Mouse (Mus musculus): ENCODE data around the gene Stim1.

Stim1 gene

DNA sequence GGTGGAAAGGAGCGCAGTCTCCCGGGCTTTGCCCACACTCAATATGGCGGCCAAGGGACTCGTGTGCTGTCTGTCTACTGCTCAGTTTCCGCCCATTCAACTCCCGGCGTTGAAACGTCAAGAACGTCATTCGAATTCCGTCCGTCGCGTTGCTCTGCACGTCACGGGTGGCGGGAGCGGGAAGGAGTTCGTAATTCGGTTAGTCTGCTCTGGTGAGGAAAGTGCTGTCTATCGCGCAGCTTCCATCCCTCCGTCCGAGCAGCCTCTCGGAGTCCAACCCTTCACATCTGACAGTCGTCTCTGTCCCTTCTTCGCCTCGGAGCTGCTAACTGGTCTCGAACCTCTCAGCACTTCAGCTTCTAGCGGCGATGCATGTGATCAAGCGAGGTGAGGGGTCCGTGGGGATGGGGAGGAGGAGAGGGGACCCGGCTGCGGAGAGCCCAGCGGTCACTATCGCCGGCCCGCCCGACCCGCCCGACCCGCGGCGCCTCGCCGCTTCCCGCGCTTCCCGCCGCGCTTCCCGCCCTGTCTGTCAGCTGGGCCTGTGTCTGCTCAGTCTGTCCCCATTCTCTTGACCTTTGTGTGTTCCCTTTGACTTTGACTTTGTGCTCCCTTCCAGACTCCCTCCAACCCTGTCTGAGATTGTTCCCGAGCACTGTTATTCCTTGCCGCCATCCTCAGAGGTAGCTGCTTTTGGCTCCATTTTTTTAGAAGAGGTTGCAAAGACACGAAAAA lies 174.2 kb downstream of the Stim1 start, which contains the start of gene Rrm1:
Gene Rrm1 (plus strand): TSS at position 39 of the 735 bp plus-strand sequence.
- in situ Hi-C loops (cut with MboI, MseI), result no loop called here

GRCm38 (mm10) chr7:102442432-102442831 lies 174.8 kb downstream of the Stim1 start:
- in situ Hi-C loops (cut with MboI, MseI), result no loop called here

GRCm38 (mm10) chr7:102444301-102444700 lies 176.7 kb downstream of the Stim1 start:
- in situ Hi-C loops (cut with MboI, MseI), result no loop called here

DNA sequence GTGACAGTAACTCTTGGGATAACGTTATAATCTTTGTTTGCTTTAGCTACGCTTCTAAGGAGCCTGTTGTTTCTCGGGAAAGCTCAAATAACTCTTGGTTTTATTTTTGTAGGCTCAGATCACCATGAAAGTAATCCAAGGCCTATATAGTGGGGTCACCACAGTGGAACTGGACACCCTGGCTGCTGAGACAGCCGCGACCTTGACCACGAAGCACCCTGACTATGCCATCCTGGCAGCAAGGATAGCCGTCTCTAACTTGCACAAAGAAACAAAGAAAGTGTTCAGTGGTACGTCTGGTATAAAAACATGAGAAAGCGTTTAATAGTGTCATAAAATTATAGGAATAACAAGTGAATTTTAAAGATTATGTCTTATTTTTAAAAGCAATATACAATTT lies 178.8 kb downstream of the Stim1 start:
- in situ Hi-C loops (cut with MboI, MseI), result no loop called here

- in situ Hi-C loops (cut with MboI, MseI), result no loop called here
These were observed 191.2 kb downstream of the Stim1 start for GRCm38 (mm10) chr7:102458618-102459380.

GRCm38 (mm10) chr7:102467566-102467965 lies 200.0 kb downstream of the Stim1 start:
- in situ Hi-C loops (cut with MboI, MseI), result no loop called here

DNA sequence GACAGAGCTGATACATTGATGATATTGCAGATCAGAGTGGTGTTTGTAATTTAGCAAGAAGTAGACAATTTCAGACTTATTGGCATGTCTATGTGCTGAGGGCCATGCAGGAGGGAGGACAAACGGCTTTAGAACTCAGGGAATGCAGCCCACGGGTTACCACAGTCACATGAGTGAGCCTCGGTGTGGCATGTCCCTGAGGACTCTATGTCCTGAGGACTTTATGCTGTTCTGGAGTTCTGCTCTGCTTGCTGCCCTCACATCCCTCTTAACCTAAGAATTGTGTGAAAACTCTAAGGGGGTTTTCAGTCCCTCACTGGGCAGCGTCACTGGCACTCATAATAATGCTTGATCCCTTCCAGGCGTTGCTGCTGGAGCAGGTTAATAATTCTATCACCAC lies 205.1 kb downstream of the Stim1 start:
- in situ Hi-C loops (cut with MboI, MseI), result no loop called here

DNA sequence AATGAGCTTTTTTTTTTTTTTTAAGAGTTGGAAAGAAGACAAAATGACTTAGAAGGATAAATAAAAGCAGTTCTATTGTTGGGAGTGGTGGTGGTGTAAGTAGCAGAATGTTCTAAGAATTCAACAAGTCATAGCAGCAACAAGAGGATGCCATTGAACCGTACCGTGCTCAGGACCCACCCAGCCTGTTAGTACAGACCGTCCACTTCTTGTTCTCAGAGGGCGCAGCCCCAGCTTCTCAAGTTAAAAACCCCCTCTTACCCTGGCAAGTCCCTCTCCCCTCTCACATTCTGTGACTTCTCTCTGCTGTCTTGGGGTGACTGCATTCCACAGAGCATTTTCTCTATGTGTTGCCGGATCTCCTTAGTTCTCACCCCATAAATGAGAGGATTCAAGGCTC lies 209.0 kb downstream of the Stim1 start:
- in situ Hi-C loops (cut with MboI, MseI), result no loop called here

DNA sequence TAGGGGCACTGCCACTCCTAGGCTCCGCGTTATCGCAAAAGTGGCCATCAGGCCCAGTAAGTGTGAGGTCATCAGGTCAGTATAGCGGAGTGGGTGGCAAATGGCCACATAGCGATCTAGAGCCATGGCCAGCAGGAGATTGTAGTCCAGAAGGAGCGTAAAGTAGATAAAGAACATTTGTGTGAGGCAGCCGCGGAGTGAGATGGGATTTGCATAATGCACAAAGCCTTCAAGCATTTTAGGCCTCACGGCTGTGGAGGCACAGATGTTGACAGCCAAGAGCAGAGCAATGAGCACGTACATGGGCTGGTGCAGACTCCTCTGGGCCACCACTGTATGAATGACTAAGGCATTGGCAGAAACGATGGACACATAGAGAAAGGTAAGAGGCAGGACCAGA lies 209.8 kb downstream of the Stim1 start:
- in situ Hi-C loops (cut with MboI, MseI), result no loop called here

DNA sequence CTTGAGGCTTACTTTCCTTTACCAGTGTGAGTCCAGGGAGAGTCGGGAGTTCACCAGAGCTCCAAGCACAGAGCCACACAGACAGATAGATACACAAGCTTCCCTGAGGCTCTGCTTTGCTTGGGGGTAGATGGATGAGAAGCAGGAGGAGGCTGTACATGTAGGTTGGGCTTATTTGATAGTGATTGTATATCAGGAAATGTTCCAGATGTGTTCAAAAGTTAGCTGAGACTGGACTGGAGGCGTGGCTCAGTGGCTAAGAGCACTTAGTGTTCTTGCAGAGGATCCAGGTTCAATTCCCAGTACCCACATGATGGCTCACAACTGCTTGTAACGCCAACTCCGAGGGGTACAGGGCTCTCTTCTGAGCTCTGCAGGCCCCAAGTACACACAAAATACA lies 210.8 kb downstream of the Stim1 start:
- in situ Hi-C loops (cut with MboI, MseI), result no loop called here

- in situ Hi-C loops (cut with MboI, MseI), result no loop called here
These were observed 211.3 kb downstream of the Stim1 start for GRCm38 (mm10) chr7:102478926-102479325.

- in situ Hi-C loops (cut with MboI, MseI), result loop anchor here (10.0 kb wide), 1 partner anchor 1865 kb away; no protein-coding TSS in a partner anchor
These were observed 211.9 kb downstream of the Stim1 start for GRCm38 (mm10) chr7:102479368-102480078.

DNA sequence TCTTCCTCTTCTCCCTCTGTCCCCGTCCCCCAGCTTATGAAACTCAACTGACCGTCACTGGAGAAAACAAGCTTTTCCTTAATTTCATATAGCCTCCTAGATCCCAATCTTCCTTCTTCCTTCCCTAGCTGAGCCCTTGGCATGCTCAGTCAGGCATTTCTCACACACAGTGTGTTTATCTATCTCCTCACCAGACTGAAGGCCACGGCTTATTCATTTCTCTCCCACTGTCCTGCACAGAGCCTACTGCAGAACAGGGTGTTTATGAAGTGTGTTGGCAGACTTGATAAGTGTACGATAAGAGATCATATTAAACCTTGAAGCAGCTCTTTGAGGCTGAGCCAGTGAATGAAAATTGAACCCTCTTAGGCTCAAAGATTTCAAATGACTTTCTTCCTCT lies 213.2 kb downstream of the Stim1 start:
- in situ Hi-C loops (cut with MboI, MseI), result loop anchor here (10.0 kb wide), 1 partner anchor 1864 kb away; no protein-coding TSS in a partner anchor

DNA sequence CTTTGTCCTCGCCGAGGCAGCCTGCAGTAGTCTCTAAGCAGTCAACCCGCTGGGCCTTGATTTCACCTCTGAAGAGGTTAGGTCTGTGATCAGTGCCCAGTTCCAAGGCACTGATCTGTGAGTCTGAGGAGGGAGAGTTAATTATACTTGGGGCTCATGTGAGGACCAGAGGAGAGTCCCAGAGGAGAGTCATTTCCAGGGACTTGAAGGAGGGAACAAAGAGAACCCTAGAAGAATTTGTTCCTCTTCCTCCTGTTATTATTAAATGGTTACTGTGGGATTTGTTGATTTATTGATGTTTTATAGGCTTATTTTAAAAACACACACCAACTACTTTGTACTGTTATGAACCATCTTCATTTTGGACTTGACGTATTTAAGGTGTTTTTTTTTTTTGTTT lies 214.0 kb downstream of the Stim1 start, which contains the start of gene Olfr543:
Gene Olfr543 (minus strand): TSS at position 101 of the 400 bp plus-strand sequence.
- in situ Hi-C loops (cut with MboI, MseI), result loop anchor here (10.0 kb wide), 1 partner anchor 1863 kb away; no protein-coding TSS in a partner anchor

DNA sequence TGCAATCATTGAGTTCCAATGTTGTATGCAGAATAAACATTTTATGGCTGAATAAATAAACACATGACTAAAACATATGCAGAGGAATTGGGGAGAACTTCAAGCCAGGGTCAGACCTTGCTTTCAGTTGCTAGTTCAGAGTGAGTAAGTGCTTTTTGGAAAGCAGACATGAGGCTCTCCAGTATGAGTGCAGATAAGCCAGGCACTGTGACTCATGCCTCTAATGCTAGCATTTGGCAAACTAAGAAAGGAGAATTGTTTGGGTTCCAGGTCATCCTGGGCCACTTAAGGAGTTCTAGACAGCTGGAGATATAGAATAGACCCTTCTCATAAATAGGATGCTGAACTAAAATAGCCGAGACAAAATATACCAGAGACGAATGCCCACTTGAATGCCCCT lies 216.1 kb downstream of the Stim1 start:
- in situ Hi-C loops (cut with MboI, MseI), result loop anchor here (10.0 kb wide), 1 partner anchor 1861 kb away; no protein-coding TSS in a partner anchor

DNA sequence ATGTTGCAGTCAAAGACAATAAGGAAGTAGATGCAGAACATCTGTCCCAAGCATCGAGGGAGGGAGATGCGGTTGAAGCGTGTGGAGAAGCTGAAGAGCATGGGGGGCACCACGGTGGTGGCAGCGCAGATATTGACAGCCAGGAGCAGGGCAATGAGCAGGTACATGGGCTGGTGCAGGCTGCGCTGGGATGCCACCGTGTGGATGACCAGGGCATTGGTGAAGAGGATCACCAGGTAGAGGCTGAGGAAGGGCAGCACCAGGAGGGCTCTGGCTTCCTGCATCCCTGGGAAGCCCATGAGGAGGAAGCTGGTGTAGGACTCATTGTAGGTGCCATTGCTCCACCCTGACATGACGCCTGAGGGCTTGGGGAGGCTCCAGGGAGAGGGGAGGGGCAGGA lies 217.2 kb downstream of the Stim1 start:
- in situ Hi-C loops (cut with MboI, MseI), result loop anchor here (10.0 kb wide), 1 partner anchor 1860 kb away; no protein-coding TSS in a partner anchor

DNA sequence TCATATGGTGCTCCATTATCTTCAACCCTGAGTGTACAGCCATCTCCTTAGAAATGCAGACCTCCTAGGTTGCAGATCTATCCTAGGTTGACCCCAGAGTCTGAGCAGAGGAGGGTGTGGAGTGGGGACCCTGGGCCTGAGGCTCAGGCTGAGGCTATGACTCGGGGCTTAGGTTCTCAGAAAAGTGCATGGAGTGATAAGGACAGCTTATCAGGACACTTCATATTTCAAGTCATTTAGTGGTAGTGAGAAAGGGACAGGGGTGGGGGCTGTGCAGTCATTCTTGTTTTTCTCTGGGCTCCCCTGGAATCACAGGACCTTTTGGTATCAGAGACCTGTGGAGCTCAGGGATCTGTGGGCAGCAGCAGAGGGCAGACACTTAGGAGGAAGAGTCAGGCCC lies 218.5 kb downstream of the Stim1 start:
- in situ Hi-C loops (cut with MboI, MseI), result loop anchor here (10.0 kb wide), 1 partner anchor 1859 kb away; no protein-coding TSS in a partner anchor
